Mouse (Mus musculus) midbrain, embryonic 11.5 days (tissue): Measurements from ENCODE around the gene Msi2. TPM values are rescaled to one million over a fixed set of nuclear protein-coding genes. Genes with fewer than 3 reads are reported as not detected.

Experiments
- ATAC-seq: fragments of 200-750 bp; cut with Nextera tagmentation; 2 replicates; pipeline ENCODE4 v1.8.0; 2017; ENCODE audit warnings: moderate TSS enrichment, moderate library complexity; ENCODE audit not compliant: low FRiP score
- DNase-seq: peaks from one replicate; pipeline ENCODE4 v3.0.0; 2015; ENCODE audit warnings: low spot score; ENCODE audit errors: missing footprints
- H3K27ac ChIP-seq: fragments of 300-500 bp; sonication (generic); 2 replicates; pipeline ENCODE4 v1.5.1; 2014; ENCODE audit warnings: low read depth, low read length
- H3K27me3 ChIP-seq: fragments of 300-500 bp; sonication (generic); 2 replicates; pipeline ENCODE4 v1.6.1; 2014; ENCODE audit warnings: mild to moderate bottlenecking, low read length, moderate library complexity, mixed read lengths; ENCODE audit not compliant: control insufficient read depth, insufficient read depth
- H3K36me3 ChIP-seq: fragments of 300-500 bp; sonication (generic); 2 replicates; pipeline ENCODE4 v1.6.1; 2014; ENCODE audit warnings: mild to moderate bottlenecking, low read length, moderate library complexity, mixed read lengths; ENCODE audit not compliant: control insufficient read depth, insufficient read depth
- H3K4me1 ChIP-seq: fragments of 300-500 bp; sonication (generic); 2 replicates; pipeline ENCODE4 v1.6.1; 2014; ENCODE audit warnings: low read length; ENCODE audit not compliant: control insufficient read depth, insufficient read depth
- H3K4me2 ChIP-seq: fragments of 300-500 bp; sonication (generic); 2 replicates; pipeline ENCODE4 v1.6.1; 2014; ENCODE audit warnings: mild to moderate bottlenecking, moderate library complexity
- H3K4me3 ChIP-seq: fragments of 300-500 bp; sonication (generic); 2 replicates; pipeline ENCODE4 v1.5.1; 2014; ENCODE audit warnings: low read depth, low read length
- H3K9ac ChIP-seq: fragments of 300-500 bp; sonication (generic); 2 replicates; pipeline ENCODE4 v1.6.1; 2014; ENCODE audit warnings: low read length
- H3K9me3 ChIP-seq: fragments of 300-500 bp; sonication (generic); 2 replicates; pipeline ENCODE4 v1.6.1; 2016; ENCODE audit warnings: low read length; ENCODE audit not compliant: control insufficient read depth
- WGBS: fragments of 180-500 bp; shearing (Covaris S2); extraction: QIAGEN DNeasy Blood & Tissue Kit; methylation state at CpG from one replicate; pipeline ENCODE4 v1.1.7; 2014; 5-methylcytosine and 5-hydroxymethylcytosine counted together
- polyA plus RNA-seq: library from polyadenylated mRNA; unstranded; fragments of >200 nt; fragmentation: Nextera tagmentation; extraction: Ambion mirVana; gene quantifications from 2 replicates; pipeline ENCODE4 v1.2.1, GENCODE M21; 2014

The Msi2 gene
- polyA plus RNA-seq, 1 experiment from 2014 or later = 27.0 TPM

DNA sequence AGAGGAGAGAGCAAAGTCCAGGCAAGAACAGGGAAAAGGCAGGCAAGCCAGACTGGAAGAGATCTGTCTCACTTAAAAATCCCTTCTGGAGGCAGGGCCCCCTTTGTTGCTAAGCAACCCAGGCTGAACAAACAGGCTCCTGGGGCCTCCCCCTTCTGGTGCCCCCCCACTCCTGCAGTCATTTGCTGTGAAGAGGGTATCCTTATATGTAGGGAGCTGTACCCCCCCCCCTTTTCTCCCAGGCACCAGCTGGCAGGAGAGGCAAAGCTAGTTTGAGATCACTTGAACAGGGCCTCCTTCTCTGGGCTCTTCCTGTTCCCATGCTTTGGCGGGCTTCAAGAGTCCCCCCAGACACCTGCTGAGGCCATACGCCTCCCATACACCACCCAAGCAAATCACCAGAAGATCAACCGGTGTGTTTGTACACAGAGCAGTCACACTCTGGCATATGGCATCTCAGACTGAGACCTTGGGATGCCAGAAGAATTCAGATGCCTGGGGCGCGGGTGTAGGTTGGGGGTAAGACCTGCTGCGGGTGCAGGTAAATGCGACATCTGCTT is 236.6 kb downstream of the Msi2 start:
- Histone ChIP-seq H3K27me3 (no peaks in the 10 kb centered on the region), H3K36me3 (peaks cover 5% of the 10 kb centered on the region; the same call in 1 of the 2 replicates), H3K27ac (peak overlapping the region; percentile 99), H3K9ac (peak overlapping the region; percentile 63), H3K4me2 (peak overlapping the region; percentile 39), H3K4me1 (peaks cover 77% of the 10 kb centered on the region), H3K9me3 (no peaks in the 10 kb centered on the region), H3K4me3 (no peak overlapping the region)
- ATAC-seq = peak; percentile 90
- WGBS = 23% methylated on average over 7 of the region's 7 CpGs
- peak; percentile 97 for DNase-seq

DNA sequence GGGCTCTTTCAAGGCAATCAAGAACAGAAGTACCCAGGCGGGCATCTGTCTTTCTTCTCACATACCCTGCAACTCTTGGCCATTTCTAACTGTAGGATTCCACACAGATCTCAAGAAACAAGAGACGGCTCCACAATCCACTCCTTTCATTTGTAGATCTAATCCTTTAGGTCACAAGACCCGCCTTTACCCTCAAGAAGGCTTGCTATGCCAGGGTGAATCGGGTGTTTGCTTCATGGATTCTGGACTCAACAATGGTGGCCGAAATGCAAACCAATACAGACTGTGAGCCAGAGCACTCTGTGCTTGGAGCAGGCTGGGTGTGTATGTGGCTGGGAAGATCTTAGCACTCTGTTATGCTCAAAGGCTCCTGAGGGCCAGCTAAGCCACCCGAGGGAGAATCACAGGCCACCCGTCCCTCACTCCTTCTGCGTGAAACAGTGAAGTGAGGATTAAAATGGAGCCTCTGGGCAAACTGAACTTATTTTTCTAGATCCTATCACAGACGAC is 237.2 kb downstream of the Msi2 start:
- peak overlapping the region; percentile 63 for H3K9ac ChIP-seq
- peaks cover 74% of the 10 kb centered on the region for H3K4me1 ChIP-seq
- ATAC-seq (peak; percentile 50), DNase-seq (peak; percentile 93)
- peak overlapping the region; percentile 39 for H3K4me2 ChIP-seq
- H3K27ac ChIP-seq = peak overlapping the region; percentile 99
- 19% methylated on average over 9 of the region's 9 CpGs for WGBS
- H3K4me3 ChIP-seq = no peak overlapping the region
- H3K27me3 ChIP-seq = no peaks in the 10 kb centered on the region
- peaks cover 5% of the 10 kb centered on the region; the same call in 1 of the 2 replicates for H3K36me3 ChIP-seq
- no peaks in the 10 kb centered on the region for H3K9me3 ChIP-seq

DNA sequence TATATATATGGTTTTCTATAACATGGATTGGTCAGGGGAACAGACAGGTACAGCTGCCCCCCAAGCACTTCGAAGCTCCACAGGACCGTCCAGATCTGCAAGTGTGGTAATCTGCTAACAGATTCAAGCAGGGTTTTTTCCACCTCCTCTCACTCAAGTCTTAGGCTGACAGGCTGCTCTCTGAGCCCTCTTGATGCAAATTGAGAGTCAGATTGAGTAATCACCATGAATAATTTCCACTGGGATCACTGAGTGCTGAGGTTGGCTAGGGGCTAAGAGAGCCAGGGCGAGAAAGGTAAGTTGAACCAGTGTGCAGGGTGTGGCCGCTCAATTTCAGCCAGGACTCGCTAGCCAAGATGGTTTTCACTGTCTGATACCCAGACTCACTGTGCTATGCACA is 238.8 kb downstream of the Msi2 start:
- no peak overlapping the region for H3K4me3 ChIP-seq
- peaks cover 5% of the 10 kb centered on the region; the same call in 1 of the 2 replicates for H3K36me3 ChIP-seq
- H3K4me2 ChIP-seq = no peak overlapping the region
- H3K9me3 ChIP-seq = no peaks in the 10 kb centered on the region
- peak overlapping the region; percentile 99 for H3K27ac ChIP-seq
- WGBS = 64% methylated on average over 5 of the region's 5 CpGs
- no peak for DNase-seq
- no peak overlapping the region; the same call in 1 of the 2 replicates for H3K9ac ChIP-seq
- ATAC-seq = no peak
- no peaks in the 10 kb centered on the region for H3K27me3 ChIP-seq
- peaks cover 73% of the 10 kb centered on the region for H3K4me1 ChIP-seq

DNA sequence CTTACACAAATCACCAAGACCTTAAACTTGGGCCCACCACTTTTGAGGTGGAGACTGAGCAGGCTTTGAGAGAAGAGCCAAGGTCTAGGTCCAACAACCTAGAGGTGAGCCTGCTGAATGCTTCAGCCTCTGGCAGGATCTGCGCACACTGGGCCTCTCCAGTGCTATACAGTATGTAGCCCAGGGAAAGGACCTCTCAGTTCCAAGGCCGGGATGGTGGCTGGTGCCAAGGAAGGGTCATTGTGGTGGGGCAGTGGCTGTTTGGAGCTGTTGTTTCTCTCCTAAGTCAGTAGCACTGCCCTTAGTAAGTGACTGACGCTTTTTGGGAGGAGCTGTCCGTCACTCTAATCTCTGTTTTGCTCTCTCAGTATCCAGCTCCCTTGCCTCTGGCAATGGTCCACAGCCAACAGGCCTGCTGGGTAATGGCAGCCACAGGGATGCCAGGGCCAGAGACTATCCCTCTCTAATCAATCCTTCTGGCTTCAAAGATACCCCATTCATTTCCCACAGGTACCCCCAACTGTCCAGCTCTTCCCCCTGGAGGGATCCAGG is 243.3 kb downstream of the Msi2 start:
- Histone ChIP-seq H3K4me3 (no peak overlapping the region), H3K4me1 (peaks cover 66% of the 10 kb centered on the region), H3K9me3 (no peaks in the 10 kb centered on the region), H3K27me3 (no peaks in the 10 kb centered on the region), H3K4me2 (no peak overlapping the region), H3K36me3 (peaks cover 5% of the 10 kb centered on the region; the same call in 1 of the 2 replicates), H3K9ac (no peak overlapping the region), H3K27ac (no peak overlapping the region; the same call in 1 of the 2 replicates)
- ATAC-seq = no peak
- DNase-seq = no peak
- WGBS = 68% methylated on average over 4 of the region's 4 CpGs

DNA sequence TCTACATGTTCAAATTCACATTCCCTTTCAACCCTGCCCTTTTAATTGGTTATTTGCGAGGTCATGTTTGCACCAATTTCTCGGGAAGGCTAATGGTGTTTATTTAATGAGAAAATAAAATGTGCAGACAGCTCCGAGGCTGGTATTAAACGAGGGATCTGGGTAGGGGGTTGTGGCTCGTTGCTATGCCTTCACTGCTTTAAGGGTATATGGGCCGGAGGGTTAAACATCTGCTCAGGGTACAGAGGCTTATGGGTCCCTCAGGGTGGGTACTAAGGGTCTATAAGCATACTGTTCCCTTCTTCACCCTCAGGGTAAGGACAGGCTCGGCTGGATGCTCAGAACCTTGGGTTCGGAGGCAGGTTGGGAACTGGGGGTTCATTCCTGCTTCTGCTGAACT is 245.6 kb downstream of the Msi2 start:
- peak overlapping the region; percentile 33; the same call in 1 of the 2 replicates for H3K9ac ChIP-seq
- H3K9me3 ChIP-seq = no peaks in the 10 kb centered on the region
- 55% methylated on average over 8 of the region's 8 CpGs for WGBS
- no peaks in the 10 kb centered on the region; the same call in 1 of the 2 replicates for H3K36me3 ChIP-seq
- DNase-seq (peak; percentile 85), ATAC-seq (no peak)
- H3K27ac ChIP-seq = peak overlapping the region; percentile 69
- H3K4me2 ChIP-seq = no peak overlapping the region
- H3K4me1 ChIP-seq = peaks cover 53% of the 10 kb centered on the region
- no peaks in the 10 kb centered on the region for H3K27me3 ChIP-seq
- H3K4me3 ChIP-seq = no peak overlapping the region

DNA sequence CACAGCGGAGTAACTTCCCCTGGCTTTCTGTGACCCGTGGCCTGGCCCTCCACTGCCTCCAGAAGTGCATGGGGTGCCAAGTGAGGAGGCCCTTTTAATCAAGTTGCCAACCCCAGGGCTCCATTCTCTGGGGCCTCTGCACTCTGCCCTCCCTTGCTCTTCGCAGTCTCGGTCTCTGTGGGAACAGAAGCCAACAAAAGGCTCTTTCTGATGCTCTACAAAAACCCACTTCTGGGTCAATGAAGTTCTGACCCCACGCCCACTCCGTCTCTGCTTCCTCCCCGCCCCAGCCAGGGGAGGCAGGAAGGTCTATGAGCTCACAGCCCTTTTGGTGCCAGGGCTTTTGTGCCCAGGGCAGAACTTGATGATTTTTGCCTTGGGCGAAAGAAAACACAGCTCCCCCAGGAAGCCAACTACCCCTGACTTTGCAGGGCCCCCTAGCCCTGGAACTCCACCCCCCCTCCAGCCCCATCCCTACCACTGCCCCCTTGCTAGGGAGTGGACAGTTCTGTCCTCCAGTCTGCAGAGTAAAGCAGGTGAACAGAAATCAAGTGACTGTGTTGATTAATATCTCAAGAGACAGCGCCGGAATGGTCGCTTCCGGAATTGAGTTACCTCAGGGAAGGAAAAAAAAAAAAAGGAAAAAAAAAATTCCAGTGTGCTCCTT is 246.2 kb downstream of the Msi2 start:
- ATAC-seq (peak; percentile 78), DNase-seq (peak; percentile 93)
- peak overlapping the region; percentile 10; the same call in 1 of the 2 replicates for H3K9ac ChIP-seq
- no peak overlapping the region for H3K4me2 ChIP-seq
- no peaks in the 10 kb centered on the region for H3K27me3 ChIP-seq
- peak overlapping the region; percentile 69 for H3K27ac ChIP-seq
- WGBS = 23% methylated on average over 12 of the region's 12 CpGs
- H3K9me3 ChIP-seq = no peaks in the 10 kb centered on the region
- H3K36me3 ChIP-seq = no peaks in the 10 kb centered on the region; the same call in 1 of the 2 replicates
- peaks cover 53% of the 10 kb centered on the region for H3K4me1 ChIP-seq
- H3K4me3 ChIP-seq = no peak overlapping the region

DNA sequence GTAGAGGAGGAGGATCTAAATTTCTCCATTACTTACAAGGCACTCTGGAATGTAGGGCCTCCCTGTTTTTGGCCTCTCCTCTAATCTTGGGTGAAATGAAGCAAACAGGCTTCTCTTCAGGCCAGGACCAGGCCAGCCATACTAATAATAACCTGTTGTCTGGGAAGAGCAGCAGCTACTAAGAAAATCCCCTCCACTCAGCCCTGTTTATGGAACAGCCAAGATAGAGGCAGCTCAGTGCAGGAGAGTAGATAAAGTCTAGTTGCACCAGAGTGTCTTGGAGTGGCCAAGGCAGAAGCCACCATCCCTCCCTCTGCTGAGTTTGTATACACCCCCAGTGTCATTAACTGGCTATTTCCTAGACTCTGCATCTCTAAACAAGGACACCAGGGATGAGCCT is 247.7 kb downstream of the Msi2 start:
- H3K27me3 ChIP-seq = no peaks in the 10 kb centered on the region
- H3K9me3 ChIP-seq = no peaks in the 10 kb centered on the region
- no peak overlapping the region for H3K4me3 ChIP-seq
- no peak overlapping the region for H3K9ac ChIP-seq
- H3K36me3 ChIP-seq = no peaks in the 10 kb centered on the region
- no peak overlapping the region for H3K4me2 ChIP-seq
- ATAC-seq = no peak
- peaks cover 48% of the 10 kb centered on the region for H3K4me1 ChIP-seq
- H3K27ac ChIP-seq = no peak overlapping the region; the same call in 1 of the 2 replicates
- no peak for DNase-seq

DNA sequence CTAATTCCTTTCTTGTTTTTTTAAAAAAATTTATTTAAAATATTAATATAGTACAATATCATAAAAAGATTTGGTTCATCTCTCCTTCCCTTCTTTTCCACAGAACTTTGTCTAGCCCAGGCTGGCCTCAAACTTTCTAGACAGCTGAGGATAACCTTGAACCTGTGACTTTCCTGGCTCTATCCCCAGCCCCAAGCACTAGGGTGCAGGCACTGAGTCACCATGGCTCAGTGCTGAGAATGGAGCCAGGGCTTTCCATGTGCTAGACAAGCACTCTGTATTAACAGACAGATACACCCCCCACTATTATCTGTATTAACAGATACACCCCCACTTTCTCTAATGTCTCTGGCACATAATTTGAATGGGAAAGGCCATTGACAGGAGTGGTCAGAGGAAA is 249.3 kb downstream of the Msi2 start:
- no peak overlapping the region for H3K27ac ChIP-seq
- H3K4me2 ChIP-seq = no peak overlapping the region
- no peaks in the 10 kb centered on the region for H3K27me3 ChIP-seq
- ATAC-seq = no peak
- DNase-seq = no peak
- H3K4me1 ChIP-seq = peaks cover 37% of the 10 kb centered on the region
- no peaks in the 10 kb centered on the region for H3K9me3 ChIP-seq
- no peaks in the 10 kb centered on the region for H3K36me3 ChIP-seq
- no peak overlapping the region for H3K4me3 ChIP-seq
- no peak overlapping the region for H3K9ac ChIP-seq
